Mouse (Mus musculus) liver, embryonic 12.5 days (tissue): ENCODE measurements around the gene Otud7a. TPM values are rescaled to one million over a fixed set of nuclear protein-coding genes. Genes with fewer than 3 reads are reported as not detected.

Source experiments
- ATAC-seq: fragments of 200-750 bp; cut with Nextera tagmentation; 2 replicates; pipeline ENCODE4 v1.8.0; 2017; ENCODE audit warnings: moderate number of reproducible peaks, mild to moderate bottlenecking, moderate library complexity
- H3K27ac ChIP-seq: fragments of 300-500 bp; sonication (generic); 2 replicates; pipeline ENCODE4 v1.5.1; 2016; ENCODE audit warnings: mild to moderate bottlenecking
- H3K27me3 ChIP-seq: fragments of 300-500 bp; sonication (generic); replicated peaks from 2 replicates; pipeline ENCODE4 v1.6.1; 2016; ENCODE audit warnings: mild to moderate bottlenecking, moderate library complexity
- H3K36me3 ChIP-seq: fragments of 300-500 bp; sonication (generic); 2 replicates; pipeline ENCODE4 v1.6.1; 2016; ENCODE audit warnings: mild to moderate bottlenecking, moderate library complexity
- H3K4me1 ChIP-seq: fragments of 300-500 bp; sonication (generic); 2 replicates; pipeline ENCODE4 v1.6.1; 2016
- H3K4me2 ChIP-seq: fragments of 300-500 bp; sonication (generic); 2 replicates; pipeline ENCODE4 v1.6.1; 2016; ENCODE audit warnings: mild to moderate bottlenecking, moderate library complexity
- H3K4me3 ChIP-seq: fragments of 300-500 bp; sonication (generic); 2 replicates; pipeline ENCODE4 v1.5.1; 2016; ENCODE audit warnings: mild to moderate bottlenecking, moderate library complexity
- H3K9ac ChIP-seq: fragments of 300-500 bp; sonication (generic); 2 replicates; pipeline ENCODE4 v1.6.1; 2016; ENCODE audit warnings: mild to moderate bottlenecking, moderate library complexity
- H3K9me3 ChIP-seq: fragments of 300-500 bp; sonication (generic); replicated peaks from 2 replicates; pipeline ENCODE4 v1.6.1; 2016; ENCODE audit warnings: mild to moderate bottlenecking, moderate library complexity
- WGBS: fragments of 180-500 bp; shearing (Covaris S2); methylation state at CpG from one replicate; pipeline ENCODE4 v1.1.7; 2016; ENCODE audit not compliant: insufficient replicate concordance; 5-methylcytosine and 5-hydroxymethylcytosine counted together
- polyA plus RNA-seq: library from polyadenylated mRNA; unstranded; fragments of >200 nt; fragmentation: Nextera tagmentation; extraction: Ambion mirVana; gene quantifications from 2 replicates; pipeline ENCODE4 v1.2.1, GENCODE M21; 2016

The Otud7a gene
- not detected in 2 replicates for polyA plus RNA-seq

GRCm38 (mm10) chr7:63444484-63445345 lies at the start of gene Otud7a:
Gene Otud7a (plus strand): TSS chr7:63444751.
- Histone ChIP-seq H3K36me3 (no peaks in the 10 kb centered on the region), H3K4me3 (peak within 1 kb of the TSS; percentile 51), H3K9ac (no peak within 1 kb of the TSS), H3K4me1 (no peaks in the 10 kb centered on the region), H3K27me3 (peaks cover 40% of the 10 kb centered on the region), H3K4me2 (peak within 1 kb of the TSS; percentile 63), H3K9me3 (no peaks in the 10 kb centered on the region), H3K27ac (no peak within 1 kb of the TSS)
- WGBS: 2% methylated on average over 112 of the region's 123 CpGs
- ATAC-seq: peak; percentile 47; the same call in 1 of the 2 replicates

GRCm38 (mm10) chr7:63405988-63406387 lies 38.6 kb upstream of the Otud7a start:
- no peaks in the 10 kb centered on the region for H3K36me3 ChIP-seq
- no peak overlapping the region for H3K27ac ChIP-seq
- no peak overlapping the region for H3K4me3 ChIP-seq
- H3K4me2 ChIP-seq: no peak overlapping the region
- no peaks in the 10 kb centered on the region for H3K27me3 ChIP-seq
- H3K9me3 ChIP-seq: no peaks in the 10 kb centered on the region
- ATAC-seq: no peak
- H3K9ac ChIP-seq: no peak overlapping the region
- H3K4me1 ChIP-seq: no peaks in the 10 kb centered on the region

- peak overlapping the region; percentile 63 for H3K4me2 ChIP-seq
These were observed 772 bp downstream of the Otud7a start for GRCm38 (mm10) chr7:63445346-63445700.

GRCm38 (mm10) chr7:63446951-63447350 lies 2.4 kb downstream of the Otud7a start:
- 21% methylated on average over 1 of the region's 1 CpGs for whole genome bisulfite sequencing
- Histone ChIP-seq H3K4me2 (no peak overlapping the region), H3K9ac (no peak overlapping the region), H3K4me1 (no peaks in the 10 kb centered on the region), H3K9me3 (no peaks in the 10 kb centered on the region), H3K27me3 (peaks cover 40% of the 10 kb centered on the region), H3K27ac (no peak overlapping the region), H3K36me3 (no peaks in the 10 kb centered on the region), H3K4me3 (no peak overlapping the region)
- no peak for ATAC-seq

More at GRCm38 (mm10) chr7:63445346-63445700, 772 bp downstream of the Otud7a start:
- H3K36me3 ChIP-seq: no peaks in the 10 kb centered on the region
- H3K4me3 ChIP-seq: peak overlapping the region; percentile 51
- no peaks in the 10 kb centered on the region for H3K9me3 ChIP-seq
- ATAC-seq: no peak
- peaks cover 40% of the 10 kb centered on the region for H3K27me3 ChIP-seq
- H3K4me1 ChIP-seq: no peaks in the 10 kb centered on the region
- H3K27ac ChIP-seq: no peak overlapping the region
- no peak overlapping the region for H3K9ac ChIP-seq
- 24% methylated on average over 10 of the region's 10 CpGs for WGBS

- Histone ChIP-seq H3K4me3 (no peak overlapping the region), H3K9me3 (no peaks in the 10 kb centered on the region), H3K4me2 (no peak overlapping the region), H3K9ac (no peak overlapping the region), H3K4me1 (no peaks in the 10 kb centered on the region), H3K36me3 (no peaks in the 10 kb centered on the region), H3K27me3 (no peaks in the 10 kb centered on the region), H3K27ac (no peak overlapping the region)
- WGBS: 53% methylated on average over 3 of the region's 3 CpGs
- no peak for ATAC-seq
These were observed 10.7 kb downstream of the Otud7a start for GRCm38 (mm10) chr7:63455228-63455627.

GRCm38 (mm10) chr7:63462234-63462633 lies 17.7 kb downstream of the Otud7a start:
- WGBS: 50% methylated on average over 2 of the region's 2 CpGs
- Histone ChIP-seq H3K4me2 (no peak overlapping the region), H3K4me3 (no peak overlapping the region), H3K9me3 (no peaks in the 10 kb centered on the region), H3K27ac (no peak overlapping the region), H3K36me3 (no peaks in the 10 kb centered on the region), H3K27me3 (no peaks in the 10 kb centered on the region), H3K9ac (no peak overlapping the region), H3K4me1 (no peaks in the 10 kb centered on the region)
- ATAC-seq: no peak

GRCm38 (mm10) chr7:63462684-63463083 lies 18.1 kb downstream of the Otud7a start:
- Histone ChIP-seq H3K36me3 (no peaks in the 10 kb centered on the region), H3K4me1 (no peaks in the 10 kb centered on the region), H3K4me3 (no peak overlapping the region), H3K9me3 (no peaks in the 10 kb centered on the region), H3K27me3 (no peaks in the 10 kb centered on the region), H3K4me2 (no peak overlapping the region), H3K27ac (no peak overlapping the region), H3K9ac (no peak overlapping the region)
- no peak for ATAC-seq
- 60% methylated on average over 2 of the region's 2 CpGs for WGBS

- WGBS: 74% methylated on average over 6 of the region's 6 CpGs
- Histone ChIP-seq H3K27me3 (no peaks in the 10 kb centered on the region), H3K9me3 (no peaks in the 10 kb centered on the region), H3K9ac (no peak overlapping the region), H3K4me2 (no peak overlapping the region), H3K4me1 (no peaks in the 10 kb centered on the region), H3K4me3 (no peak overlapping the region), H3K36me3 (no peaks in the 10 kb centered on the region), H3K27ac (no peak overlapping the region)
- no peak for ATAC-seq
These were observed 22.2 kb downstream of the Otud7a start for GRCm38 (mm10) chr7:63466729-63467128.

GRCm38 (mm10) chr7:63468258-63468657 lies 23.7 kb downstream of the Otud7a start:
- H3K27ac ChIP-seq: no peak overlapping the region
- H3K9me3 ChIP-seq: no peaks in the 10 kb centered on the region
- H3K4me1 ChIP-seq: no peaks in the 10 kb centered on the region
- no peak for ATAC-seq
- no peaks in the 10 kb centered on the region for H3K36me3 ChIP-seq
- 56% methylated on average over 3 of the region's 3 CpGs for WGBS
- no peak overlapping the region for H3K4me2 ChIP-seq
- H3K4me3 ChIP-seq: no peak overlapping the region
- no peak overlapping the region for H3K9ac ChIP-seq
- no peaks in the 10 kb centered on the region for H3K27me3 ChIP-seq

GRCm38 (mm10) chr7:63483091-63483490 lies 38.5 kb downstream of the Otud7a start:
- no peak overlapping the region for H3K4me3 ChIP-seq
- WGBS: 69% methylated on average over 2 of the region's 2 CpGs
- no peak overlapping the region for H3K27ac ChIP-seq
- no peak overlapping the region for H3K9ac ChIP-seq
- H3K36me3 ChIP-seq: no peaks in the 10 kb centered on the region
- H3K4me1 ChIP-seq: no peaks in the 10 kb centered on the region
- ATAC-seq: no peak
- H3K4me2 ChIP-seq: no peak overlapping the region
- H3K27me3 ChIP-seq: no peaks in the 10 kb centered on the region
- no peaks in the 10 kb centered on the region for H3K9me3 ChIP-seq

GRCm38 (mm10) chr7:63497051-63497547 lies 52.5 kb downstream of the Otud7a start:
- Histone ChIP-seq H3K27me3 (no peaks in the 10 kb centered on the region), H3K27ac (no peak overlapping the region), H3K9me3 (peaks cover 4% of the 10 kb centered on the region; the same call in 1 of the 2 replicates), H3K4me3 (no peak overlapping the region), H3K4me2 (no peak overlapping the region), H3K36me3 (no peaks in the 10 kb centered on the region), H3K9ac (no peak overlapping the region), H3K4me1 (no peaks in the 10 kb centered on the region)
- 65% methylated on average over 9 of the region's 9 CpGs for WGBS
- no peak for ATAC-seq

GRCm38 (mm10) chr7:63504202-63504601 lies 59.7 kb downstream of the Otud7a start:
- no peak overlapping the region for H3K27ac ChIP-seq
- no peak overlapping the region for H3K4me3 ChIP-seq
- H3K27me3 ChIP-seq: no peaks in the 10 kb centered on the region
- no peak overlapping the region for H3K4me2 ChIP-seq
- ATAC-seq: no peak
- no peak overlapping the region for H3K9ac ChIP-seq
- H3K36me3 ChIP-seq: no peaks in the 10 kb centered on the region
- H3K4me1 ChIP-seq: no peaks in the 10 kb centered on the region
- WGBS: 21% methylated on average over 2 of the region's 2 CpGs
- H3K9me3 ChIP-seq: no peaks in the 10 kb centered on the region
